Mouse (Mus musculus): ENCODE data around the gene Igfbp6.

Gene Igfbp6

GRCm38 (mm10) chr15:102108651-102109525 is 35.3 kb upstream of the Igfbp6 start:
- DNase-seq (ENCODE audit: low read depth, low spot score) = peak; percentile 67

DNA sequence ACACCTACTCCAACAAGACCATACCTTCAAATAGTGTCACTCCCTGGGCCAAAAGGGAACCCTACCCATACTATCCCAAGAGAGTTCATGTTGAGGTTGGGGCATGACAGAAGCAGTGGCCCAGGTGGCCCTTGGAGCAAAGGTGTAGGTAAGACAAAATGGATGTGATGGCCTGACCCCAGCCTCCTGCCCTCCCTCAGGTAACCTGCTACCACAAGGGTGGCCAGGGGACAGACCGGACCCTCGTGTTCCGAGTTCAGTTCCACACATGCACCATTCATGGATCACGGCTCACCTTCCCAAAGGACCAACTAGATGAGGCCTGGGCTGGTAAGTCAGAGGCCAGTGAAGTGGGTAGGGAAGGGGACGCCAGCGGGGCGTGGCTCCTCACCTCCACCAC is 33.9 kb upstream of the Igfbp6 start:
- no peak for DNase-seq (ENCODE audit: low read depth, low spot score)

- no peak for DNase-seq (ENCODE audit: low read depth, low spot score)
Observed at GRCm38 (mm10) chr15:102110701-102111494, 33.3 kb upstream of the Igfbp6 start.

DNA sequence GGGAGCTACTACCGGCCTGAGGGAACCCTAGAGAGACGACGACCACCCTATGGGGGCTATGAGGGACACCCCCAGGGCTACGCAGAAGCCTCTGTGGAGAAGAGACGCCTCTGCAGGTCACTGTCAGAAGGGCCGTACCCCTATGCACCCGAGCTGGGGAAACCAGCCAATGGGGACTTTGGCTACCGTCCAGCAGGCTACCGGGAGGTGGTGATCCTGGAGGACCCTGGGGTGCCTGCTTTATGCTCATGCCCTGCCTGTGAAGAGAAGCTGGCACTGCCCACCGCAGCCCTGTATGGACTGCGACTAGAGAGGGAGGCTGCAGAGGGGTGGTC is 32.7 kb upstream of the Igfbp6 start:
- DNase-seq (ENCODE audit: low read depth, low spot score) = no peak

GRCm38 (mm10) chr15:102112181-102112580 is 32.0 kb upstream of the Igfbp6 start:
- DNase-seq (ENCODE audit: low read depth, low spot score) = no peak

- DNase-seq (ENCODE audit: low read depth, low spot score) = no peak
Observed at GRCm38 (mm10) chr15:102112827-102113226, 31.3 kb upstream of the Igfbp6 start.

GRCm38 (mm10) chr15:102113674-102114073 is 30.5 kb upstream of the Igfbp6 start:
- no peak for DNase-seq (ENCODE audit: low read depth, low spot score)

GRCm38 (mm10) chr15:102114651-102115260 is 29.4 kb upstream of the Igfbp6 start:
- DNase-seq (ENCODE audit: low read depth, low spot score) = no peak

GRCm38 (mm10) chr15:102115731-102116231 is 28.4 kb upstream of the Igfbp6 start:
- no peak for DNase-seq (ENCODE audit: low read depth, low spot score)

DNA sequence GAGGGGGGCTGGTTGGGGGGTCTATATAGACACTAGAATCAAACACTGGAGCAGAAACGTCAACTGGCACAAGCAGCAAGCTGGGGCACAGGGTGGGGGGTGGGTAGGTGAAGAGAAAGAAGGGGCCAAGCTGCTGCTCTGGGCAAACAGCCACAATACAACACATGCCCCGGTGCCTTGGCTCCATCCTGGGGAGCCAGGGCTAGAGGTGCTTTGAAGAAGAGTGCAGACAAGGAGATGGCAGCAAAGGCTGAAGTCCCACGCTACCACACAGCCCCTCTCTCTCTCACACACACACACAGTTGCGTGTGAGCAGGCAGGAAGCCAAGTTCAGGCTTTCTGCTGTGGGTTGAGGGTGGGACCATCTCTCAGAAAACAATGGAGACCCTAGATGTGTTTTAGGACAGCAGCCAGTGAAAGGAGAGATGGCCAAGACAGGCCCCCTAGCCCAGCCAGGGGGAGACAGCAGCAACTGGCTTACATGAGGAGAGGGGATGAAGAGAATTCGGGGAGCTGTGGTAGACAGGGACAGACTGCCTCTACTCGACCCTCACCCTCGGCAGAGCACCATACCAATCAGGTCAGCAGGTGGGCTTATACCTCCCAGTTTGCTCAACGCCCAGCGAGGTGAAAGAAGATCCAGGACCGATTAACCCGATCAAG is 27.3 kb upstream of the Igfbp6 start:
- no peak for DNase-seq (ENCODE audit: low read depth, low spot score)

GRCm38 (mm10) chr15:102117461-102118443 is 26.4 kb upstream of the Igfbp6 start:
- no peak for DNase-seq (ENCODE audit: low read depth, low spot score)

DNA sequence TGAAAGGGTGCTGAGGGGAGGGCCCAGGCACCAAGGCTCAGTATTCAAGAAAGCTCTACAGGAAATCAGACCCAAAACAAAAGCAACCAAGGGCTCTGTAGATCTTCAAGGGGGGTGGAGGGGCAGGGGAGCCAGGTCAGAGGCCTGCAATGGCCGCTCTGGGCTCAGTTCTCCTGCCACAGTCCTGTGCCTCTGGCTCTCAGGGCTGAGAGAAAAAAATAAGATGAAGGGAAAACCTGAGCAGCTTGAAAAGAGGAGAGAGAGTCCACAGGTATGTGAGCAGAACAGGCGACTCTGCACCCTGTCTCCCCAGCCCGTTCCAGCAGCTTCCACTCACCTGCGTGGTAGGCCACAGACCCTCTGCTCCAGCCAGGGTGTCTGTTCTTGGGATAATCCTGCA is 25.6 kb upstream of the Igfbp6 start:
- DNase-seq (ENCODE audit: low read depth, low spot score) = no peak

- no peak for DNase-seq (ENCODE audit: low read depth, low spot score)
Observed at GRCm38 (mm10) chr15:102119121-102119830, 24.9 kb upstream of the Igfbp6 start.

DNA sequence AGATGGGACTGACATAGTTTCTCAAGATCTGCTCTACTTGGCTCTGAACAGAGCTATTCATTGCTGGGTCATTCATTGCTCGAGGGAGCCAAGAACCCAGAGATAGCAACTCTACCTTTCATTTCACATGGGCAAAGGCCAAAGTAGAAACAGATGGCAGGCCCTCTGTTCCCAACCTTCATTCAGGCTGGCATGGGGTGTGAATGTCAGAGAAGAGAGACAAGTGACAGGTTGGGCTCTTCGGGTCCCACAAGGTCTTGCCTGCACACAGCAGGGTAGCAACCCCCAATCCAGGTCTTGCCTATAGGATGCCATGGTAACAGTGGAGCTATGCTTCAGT is 24.4 kb upstream of the Igfbp6 start:
- no peak for DNase-seq (ENCODE audit: low read depth, low spot score)

DNA sequence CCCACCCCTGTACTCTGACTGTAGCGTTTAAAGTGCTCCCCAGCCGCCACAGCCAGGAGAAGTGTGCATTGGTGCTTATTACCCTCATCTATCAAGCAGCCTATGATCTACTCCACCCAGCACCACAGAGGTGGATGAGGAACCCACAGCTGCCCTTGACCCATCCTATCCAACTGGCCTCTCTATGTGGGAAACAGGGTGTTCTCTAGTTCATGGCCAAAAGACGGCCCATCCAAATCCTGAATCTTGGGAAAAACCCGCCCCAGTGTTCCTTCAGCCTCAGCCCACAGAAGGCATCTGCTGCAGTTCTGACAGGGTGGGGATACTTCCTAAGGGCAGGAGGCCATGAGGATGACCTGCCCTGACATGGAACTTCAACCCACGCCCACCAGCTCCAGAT is 23.6 kb upstream of the Igfbp6 start:
- no peak for DNase-seq (ENCODE audit: low read depth, low spot score)

DNA sequence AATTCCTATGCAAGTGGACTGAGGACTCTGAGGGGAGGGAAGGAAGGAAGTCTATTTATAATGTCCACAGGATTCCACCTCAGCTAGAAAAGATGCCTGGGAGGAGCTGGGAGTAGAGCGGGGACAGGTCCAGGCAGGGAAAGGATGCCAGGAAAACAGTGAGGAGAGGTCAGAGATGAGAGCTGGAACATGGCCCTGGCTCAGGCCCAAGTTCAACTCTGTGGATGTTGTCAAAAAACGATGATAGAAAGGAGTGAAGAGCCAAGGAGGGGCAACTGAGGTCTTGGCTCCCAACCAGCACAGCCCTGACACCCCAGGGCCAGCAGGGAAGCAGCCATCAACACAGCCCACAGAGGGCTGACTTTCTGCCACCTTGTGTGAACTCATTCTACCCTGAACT is 17.9 kb upstream of the Igfbp6 start:
- no peak for DNase-seq (ENCODE audit: low read depth, low spot score)

DNA sequence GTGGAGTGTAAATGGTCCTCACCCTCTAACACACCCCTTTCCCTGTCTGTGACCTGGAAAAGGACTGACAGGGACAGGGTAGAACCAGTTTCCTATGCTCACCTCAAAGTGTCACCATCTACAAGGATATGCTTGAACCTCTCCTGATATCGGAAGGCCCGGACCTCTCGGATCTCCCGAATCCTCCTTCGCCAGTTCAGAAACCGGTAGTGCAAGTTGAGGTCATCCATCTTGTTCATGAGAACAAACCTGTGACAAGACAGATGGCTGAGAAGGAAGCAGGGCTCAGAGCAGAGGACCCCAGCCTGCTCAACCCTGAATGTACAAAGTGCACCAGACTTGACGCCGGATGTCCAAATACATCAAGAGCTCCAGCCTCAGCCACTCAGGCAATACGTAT is 10.8 kb upstream of the Igfbp6 start:
- no peak for DNase-seq (ENCODE audit: low read depth, low spot score)

GRCm38 (mm10) chr15:102134709-102135108 is 9.5 kb upstream of the Igfbp6 start:
- no peak for DNase-seq (ENCODE audit: low read depth, low spot score)

DNA sequence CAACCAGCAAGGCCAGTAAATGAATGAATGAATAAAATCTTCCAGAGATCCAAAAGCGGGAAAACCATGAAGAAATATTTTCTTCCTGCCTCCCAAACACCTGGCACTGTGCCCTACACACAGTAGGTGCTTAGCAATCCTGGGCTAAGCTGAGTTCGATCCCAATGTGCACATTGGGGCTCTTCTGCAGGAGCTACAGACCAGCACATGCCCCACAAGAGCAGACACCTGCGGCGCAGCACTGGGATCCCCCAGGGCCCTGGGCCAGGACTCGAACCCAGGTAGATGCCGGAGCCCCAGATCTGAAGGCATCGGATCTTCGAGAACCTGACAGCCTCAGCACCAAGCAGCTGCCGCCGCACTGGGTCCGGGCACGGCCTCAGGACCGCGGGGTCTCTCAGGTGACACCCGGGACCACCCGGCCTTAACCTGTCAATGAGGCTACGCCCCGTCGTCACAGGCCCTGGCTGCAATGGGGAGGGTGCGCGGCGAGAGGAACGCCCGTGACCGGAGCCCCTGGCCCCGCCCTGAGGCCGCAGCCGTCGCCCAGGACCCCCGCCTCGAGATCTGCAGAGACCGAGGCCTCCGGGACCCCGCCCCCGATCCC is 8.5 kb upstream of the Igfbp6 start:
- no peak for DNase-seq (ENCODE audit: low read depth, low spot score)
